Mouse (Mus musculus) intestine, embryonic 15.5 days (tissue): ENCODE measurements around the gene Vkorc1l1. TPM values are rescaled to one million over a fixed set of nuclear protein-coding genes. Genes with fewer than 3 reads are reported as not detected.

Experiments used
- ATAC-seq: fragments of 200-750 bp; cut with Nextera tagmentation; 2 replicates; pipeline ENCODE4 v1.8.0; 2017; ENCODE audit warnings: moderate TSS enrichment, moderate library complexity
- H3K27ac ChIP-seq: fragments of 300-500 bp; sonication (generic); 2 replicates; pipeline ENCODE4 v1.5.1; 2015; ENCODE audit warnings: mild to moderate bottlenecking, inconsistent platforms
- H3K27me3 ChIP-seq: fragments of 300-500 bp; sonication (generic); replicated peaks from 2 replicates; pipeline ENCODE4 v1.6.1; 2015; ENCODE audit warnings: inconsistent platforms
- H3K36me3 ChIP-seq: fragments of 300-500 bp; sonication (generic); 2 replicates; pipeline ENCODE4 v1.6.1; 2015; ENCODE audit warnings: inconsistent platforms
- H3K4me1 ChIP-seq: fragments of 300-500 bp; sonication (generic); replicated peaks from 2 replicates; pipeline ENCODE4 v1.6.1; 2015; ENCODE audit warnings: inconsistent platforms
- H3K4me2 ChIP-seq: fragments of 300-500 bp; sonication (generic); replicated peaks from 2 replicates; pipeline ENCODE4 v1.6.1; 2015; ENCODE audit warnings: mild to moderate bottlenecking, inconsistent platforms
- H3K4me3 ChIP-seq: fragments of 300-500 bp; sonication (generic); replicated peaks from 2 replicates; pipeline ENCODE4 v1.5.1; 2015; ENCODE audit warnings: inconsistent platforms
- H3K9ac ChIP-seq: fragments of 300-500 bp; sonication (generic); 2 replicates; pipeline ENCODE4 v1.6.1; 2015; ENCODE audit warnings: inconsistent platforms
- H3K9me3 ChIP-seq: fragments of 300-500 bp; sonication (generic); 2 replicates; pipeline ENCODE4 v1.6.1; 2016; ENCODE audit warnings: inconsistent platforms
- WGBS: fragments of 180-500 bp; shearing (Covaris S2); methylation state at CpG from one replicate; pipeline ENCODE4 v1.1.7; 2015; 5-methylcytosine and 5-hydroxymethylcytosine counted together
- polyA plus RNA-seq: library from polyadenylated mRNA; unstranded; fragments of >200 nt; fragmentation: Nextera tagmentation; extraction: Ambion mirVana; gene quantifications from 2 replicates; pipeline ENCODE4 v1.2.1, GENCODE M21; 2015

The Vkorc1l1 gene
- polyA plus RNA-seq, 1 experiment from 2014 or later, result 30.9 TPM

DNA sequence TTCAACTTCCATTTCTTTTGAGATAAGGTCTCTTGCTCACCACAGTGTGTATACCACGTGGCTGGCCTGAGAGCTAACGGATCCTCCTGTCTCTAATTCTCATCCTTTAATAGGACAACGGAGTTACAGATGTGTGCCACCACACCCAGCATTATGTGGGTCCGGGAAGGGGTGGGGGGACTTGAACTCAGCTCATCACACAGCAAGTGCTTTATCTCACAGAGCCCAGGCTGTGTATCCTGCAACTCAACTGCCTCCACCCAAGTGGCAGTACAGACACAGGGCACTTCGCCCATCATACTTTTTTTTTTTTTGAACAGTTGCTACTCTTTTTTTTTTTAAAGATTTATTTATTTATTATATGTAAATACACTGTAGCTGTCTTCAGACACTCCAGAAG, 50.1 kb downstream of the Vkorc1l1 start:
- no peaks in the 10 kb centered on the region for H3K9me3 ChIP-seq
- H3K36me3 ChIP-seq, result peaks cover 6% of the 10 kb centered on the region; the same call in 1 of the 2 replicates
- 0 out of 2 replicates have a peak, but pooled peaks have one; percentile 42 for ATAC-seq
- no peak overlapping the region for H3K4me3 ChIP-seq
- no peak overlapping the region for H3K27ac ChIP-seq
- H3K27me3 ChIP-seq, result no peaks in the 10 kb centered on the region
- H3K9ac ChIP-seq, result no peak overlapping the region
- WGBS, result 93% methylated on average over 5 of the region's 5 CpGs
- no peak overlapping the region for H3K4me2 ChIP-seq
- H3K4me1 ChIP-seq, result no peaks in the 10 kb centered on the region

DNA sequence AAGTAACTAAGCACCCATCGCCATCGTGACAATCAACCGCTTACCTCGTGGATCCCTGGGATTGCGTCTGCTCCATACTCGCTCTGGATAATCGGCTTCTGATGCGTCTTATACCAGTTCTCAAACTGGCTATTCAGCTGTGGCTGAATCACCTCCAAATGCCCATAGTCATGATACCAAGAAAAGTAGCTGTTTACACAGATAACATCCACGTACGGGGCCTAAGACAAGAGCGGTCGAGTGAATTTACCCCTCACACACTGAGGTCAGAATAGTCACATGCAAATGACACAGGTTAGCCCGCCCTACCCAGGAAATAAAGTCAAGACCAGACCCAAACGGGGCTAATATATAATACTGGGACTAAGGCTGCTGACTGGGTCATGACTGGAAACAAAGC, 51.6 kb downstream of the Vkorc1l1 start:
- Histone ChIP-seq H3K36me3 (peaks cover 9% of the 10 kb centered on the region; the same call in 1 of the 2 replicates), H3K9ac (no peak overlapping the region), H3K9me3 (no peaks in the 10 kb centered on the region), H3K4me3 (no peak overlapping the region), H3K4me1 (no peaks in the 10 kb centered on the region), H3K27ac (no peak overlapping the region), H3K27me3 (no peaks in the 10 kb centered on the region), H3K4me2 (no peak overlapping the region)
- 93% methylated on average over 14 of the region's 14 CpGs for WGBS
- no peak for ATAC-seq

DNA sequence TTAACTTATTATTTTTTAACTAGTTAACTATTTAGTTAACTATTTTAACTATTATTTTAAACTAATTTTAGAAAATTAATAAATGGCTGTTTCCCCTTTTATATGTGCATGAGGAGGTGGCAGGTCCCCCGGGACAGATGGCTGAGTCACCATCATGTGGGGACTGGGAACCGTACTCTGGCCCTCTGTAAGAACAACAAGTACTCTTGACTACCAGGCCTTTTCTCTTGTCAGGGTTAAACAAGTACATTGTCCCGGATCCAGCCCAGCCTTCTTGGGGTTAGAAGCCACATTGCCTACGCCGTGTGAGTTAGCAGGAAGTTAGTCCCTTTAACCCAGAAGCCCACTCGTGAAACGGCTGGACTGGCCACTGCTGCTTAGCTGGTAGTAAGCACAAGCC, 53.2 kb downstream of the Vkorc1l1 start:
- peaks cover 9% of the 10 kb centered on the region; the same call in 1 of the 2 replicates for H3K36me3 ChIP-seq
- ATAC-seq, result no peak
- no peaks in the 10 kb centered on the region for H3K27me3 ChIP-seq
- no peak overlapping the region for H3K4me3 ChIP-seq
- 90% methylated on average over 7 of the region's 7 CpGs for WGBS
- no peak overlapping the region for H3K4me2 ChIP-seq
- H3K4me1 ChIP-seq, result no peaks in the 10 kb centered on the region
- no peak overlapping the region for H3K9ac ChIP-seq
- no peak overlapping the region for H3K27ac ChIP-seq
- no peaks in the 10 kb centered on the region for H3K9me3 ChIP-seq

DNA sequence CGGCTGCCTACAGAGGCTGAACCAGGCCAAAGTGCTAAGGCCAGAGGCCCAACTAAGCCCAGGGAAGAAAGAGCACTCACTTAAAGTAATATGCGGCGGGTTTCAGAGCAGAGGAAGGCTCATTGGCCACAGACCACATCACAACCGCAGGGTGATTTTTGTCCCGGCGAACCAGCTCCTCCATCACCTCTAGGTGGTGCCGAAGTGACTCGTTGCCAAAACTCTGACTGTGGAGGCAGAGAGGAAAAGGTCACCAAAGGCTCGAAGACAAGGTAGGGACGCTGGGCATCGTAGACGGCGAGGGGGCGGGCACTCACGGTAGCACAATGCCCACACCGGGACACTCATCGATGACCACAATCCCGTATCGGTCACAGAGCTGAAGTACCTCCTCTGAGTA, 55.9 kb downstream of the Vkorc1l1 start:
- Histone ChIP-seq H3K9me3 (no peaks in the 10 kb centered on the region), H3K4me3 (no peak overlapping the region), H3K36me3 (peaks cover 7% of the 10 kb centered on the region; the same call in 1 of the 2 replicates), H3K27me3 (no peaks in the 10 kb centered on the region), H3K4me2 (no peak overlapping the region), H3K27ac (no peak overlapping the region), H3K9ac (no peak overlapping the region), H3K4me1 (no peaks in the 10 kb centered on the region; the same call in 1 of the 2 replicates)
- no peak for ATAC-seq
- 69% methylated on average over 19 of the region's 19 CpGs for WGBS

DNA sequence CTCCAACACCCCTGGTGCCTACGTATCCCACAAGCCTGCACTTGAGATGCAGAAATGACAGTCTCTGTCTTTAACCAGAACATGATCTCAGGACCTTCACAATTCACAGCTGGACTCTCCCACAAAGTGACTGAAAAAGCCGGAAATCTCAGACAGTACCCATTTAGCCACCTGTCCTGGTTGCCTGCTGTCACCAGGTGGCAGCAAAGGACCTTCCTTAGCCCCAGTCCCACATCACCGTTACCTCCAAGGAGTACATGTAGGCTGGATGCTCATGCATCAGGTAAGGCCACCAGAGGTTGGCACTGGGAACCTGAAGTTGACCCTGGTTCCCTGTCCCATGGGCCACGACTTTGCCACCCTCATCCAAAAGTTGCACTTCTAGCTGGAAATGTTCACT, 57.3 kb downstream of the Vkorc1l1 start:
- 29% methylated on average over 4 of the region's 4 CpGs for WGBS
- Histone ChIP-seq H3K27ac (no peak overlapping the region), H3K9me3 (no peaks in the 10 kb centered on the region), H3K36me3 (0 out of 2 replicates have a peak, but pooled peaks cover 2% of the 10 kb centered on the region), H3K4me1 (peaks cover 6% of the 10 kb centered on the region; the same call in 1 of the 2 replicates), H3K4me2 (no peak overlapping the region), H3K9ac (no peak overlapping the region), H3K27me3 (no peaks in the 10 kb centered on the region), H3K4me3 (no peak overlapping the region)
- ATAC-seq, result no peak

DNA sequence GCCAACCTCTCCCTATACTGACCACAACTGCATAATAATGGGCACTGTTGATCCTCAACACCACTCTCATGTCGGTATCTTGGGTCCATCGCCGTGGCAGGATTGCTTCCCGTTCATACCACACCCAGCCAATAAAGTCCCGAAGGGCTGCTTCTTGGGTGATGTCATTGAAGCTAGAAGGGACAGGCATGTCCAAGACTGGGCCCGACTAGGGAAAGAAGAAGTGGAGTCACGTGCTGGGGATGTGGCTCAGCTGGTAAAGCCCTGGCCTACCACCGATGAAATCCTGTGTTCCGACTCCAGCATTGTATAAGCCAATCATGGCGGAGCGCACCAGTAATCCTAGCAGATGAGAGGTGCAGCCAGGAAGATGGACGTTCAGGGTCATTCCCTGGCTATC, 59.0 kb downstream of the Vkorc1l1 start:
- 0 out of 2 replicates have a peak, but pooled peaks have one; percentile 8 for ATAC-seq
- H3K36me3 ChIP-seq, result 0 out of 2 replicates have a peak, but pooled peaks cover 2% of the 10 kb centered on the region
- no peak overlapping the region for H3K4me3 ChIP-seq
- H3K4me2 ChIP-seq, result peak overlapping the region; percentile 78
- H3K9ac ChIP-seq, result no peak overlapping the region
- WGBS, result 78% methylated on average over 12 of the region's 12 CpGs
- no peaks in the 10 kb centered on the region for H3K27me3 ChIP-seq
- H3K27ac ChIP-seq, result no peak overlapping the region
- no peaks in the 10 kb centered on the region for H3K9me3 ChIP-seq
- H3K4me1 ChIP-seq, result peaks cover 6% of the 10 kb centered on the region; the same call in 1 of the 2 replicates

DNA sequence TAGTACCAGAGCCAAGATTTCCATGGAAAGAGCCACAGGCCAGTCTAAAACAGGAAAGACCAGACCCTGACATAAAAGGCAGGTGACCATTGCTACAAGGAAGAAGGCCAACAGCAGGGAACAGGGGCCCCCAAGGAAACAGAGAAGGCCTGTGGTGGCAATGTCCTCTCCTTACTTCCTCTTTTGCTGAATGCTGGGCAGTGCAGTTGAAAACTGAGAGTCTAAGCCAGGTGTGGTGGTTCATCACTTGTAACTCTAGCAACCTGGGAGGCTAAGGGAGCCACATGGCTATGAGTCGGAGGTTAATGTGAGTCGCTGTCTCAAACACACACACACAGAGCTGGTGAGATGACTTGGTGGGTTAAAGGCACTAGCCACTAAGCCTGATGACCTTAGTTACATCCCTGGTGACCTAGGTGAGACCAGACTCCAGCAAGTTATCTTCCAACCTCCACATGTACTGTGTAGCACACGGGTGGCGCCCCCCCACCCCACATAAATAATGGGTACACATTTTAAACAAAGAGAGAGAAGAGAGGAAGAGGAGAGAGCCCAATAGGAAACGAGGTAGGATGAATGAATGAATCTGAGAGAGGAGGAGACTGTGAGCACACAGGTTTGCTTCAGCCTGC, 59.7 kb downstream of the Vkorc1l1 start:
- Histone ChIP-seq H3K27me3 (no peaks in the 10 kb centered on the region), H3K4me3 (peak overlapping the region; percentile 62), H3K4me2 (peak overlapping the region; percentile 78), H3K4me1 (peaks cover 6% of the 10 kb centered on the region; the same call in 1 of the 2 replicates), H3K27ac (no peak overlapping the region), H3K36me3 (0 out of 2 replicates have a peak, but pooled peaks cover 2% of the 10 kb centered on the region), H3K9ac (peak overlapping the region; percentile 71), H3K9me3 (no peaks in the 10 kb centered on the region)
- WGBS, result 42% methylated on average over 5 of the region's 5 CpGs
- 0 out of 2 replicates have a peak, but pooled peaks have one; percentile 9 for ATAC-seq

DNA sequence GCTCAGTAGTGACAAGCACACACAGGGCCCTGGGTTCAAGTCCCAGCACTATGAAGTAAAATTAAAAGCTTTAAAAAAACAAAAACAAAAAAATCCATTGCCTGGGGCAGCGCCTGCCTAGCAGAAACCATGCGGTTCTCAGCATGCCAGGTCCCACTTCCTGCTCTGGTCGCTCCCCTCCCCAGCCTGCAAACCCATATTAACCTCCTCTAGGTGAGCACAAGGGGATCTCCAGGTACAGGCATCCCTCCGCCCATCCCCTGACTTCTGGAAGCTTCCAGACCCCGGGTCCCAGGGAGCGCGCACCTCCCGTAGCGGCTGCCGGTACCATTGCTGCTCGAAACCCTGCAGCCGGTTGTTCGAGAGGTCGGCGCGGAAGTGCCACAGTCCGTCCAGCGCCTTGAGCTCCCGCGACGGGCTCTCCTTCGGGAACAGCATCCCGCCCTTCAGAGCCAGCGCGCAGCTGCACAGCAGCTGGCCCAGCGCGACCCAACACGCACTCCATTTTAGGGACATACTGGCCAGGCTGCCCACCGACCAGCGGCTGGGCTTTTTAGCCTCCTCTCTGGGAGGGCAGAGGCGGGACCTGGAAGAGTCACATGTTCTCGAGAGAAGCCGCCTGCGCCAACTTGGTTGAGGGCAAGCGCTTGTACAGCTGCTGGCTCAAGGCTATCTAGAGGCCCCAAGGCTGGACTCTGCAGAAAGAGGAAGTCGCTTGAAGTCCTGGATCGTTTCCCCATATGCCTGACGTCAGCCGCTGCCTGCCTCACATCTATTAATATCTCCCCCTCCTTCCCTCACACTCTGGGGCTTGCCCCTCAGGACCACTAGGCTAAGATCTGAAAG, 60.8 kb downstream of the Vkorc1l1 start, which contains the start of gene Gusb:
Gene Gusb (minus strand): TSS at position 749 of the 846 bp plus-strand sequence.
- ATAC-seq, result peak; percentile 91
- Histone ChIP-seq H3K36me3 (0 out of 2 replicates have a peak, but pooled peaks cover 1% of the 10 kb centered on the region), H3K9ac (peak within 1 kb of the TSS; percentile 71), H3K4me3 (peak within 1 kb of the TSS; percentile 62), H3K27ac (peak within 1 kb of the TSS; percentile 88), H3K27me3 (no peaks in the 10 kb centered on the region), H3K9me3 (no peaks in the 10 kb centered on the region), H3K4me1 (peaks cover 6% of the 10 kb centered on the region; the same call in 1 of the 2 replicates), H3K4me2 (peak within 1 kb of the TSS; percentile 78)
- WGBS, result under 1% methylated on average over 39 of the region's 39 CpGs

DNA sequence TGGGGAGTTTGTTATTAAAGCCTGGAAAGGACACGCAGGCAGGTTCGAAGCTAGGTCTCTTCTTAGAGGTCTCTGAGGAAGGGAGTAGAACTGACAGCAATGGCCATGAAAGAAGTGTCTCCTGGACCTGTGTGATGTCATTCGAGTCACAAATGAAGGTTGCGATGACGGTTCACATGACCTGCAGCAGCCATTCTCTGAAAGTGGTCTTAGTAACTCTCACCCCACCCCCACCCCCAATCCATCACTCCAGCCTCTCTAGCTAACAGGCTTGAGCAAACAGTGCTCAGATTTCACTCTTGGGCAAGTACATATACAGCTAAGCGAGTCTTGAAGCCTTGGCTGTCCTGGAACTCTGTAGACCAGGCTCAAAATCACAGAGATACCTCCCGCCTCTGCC, 61.5 kb downstream of the Vkorc1l1 start:
- H3K4me2 ChIP-seq, result peak overlapping the region; percentile 78
- peak overlapping the region; percentile 71; the same call in 1 of the 2 replicates for H3K9ac ChIP-seq
- peak; percentile 8 for ATAC-seq

DNA sequence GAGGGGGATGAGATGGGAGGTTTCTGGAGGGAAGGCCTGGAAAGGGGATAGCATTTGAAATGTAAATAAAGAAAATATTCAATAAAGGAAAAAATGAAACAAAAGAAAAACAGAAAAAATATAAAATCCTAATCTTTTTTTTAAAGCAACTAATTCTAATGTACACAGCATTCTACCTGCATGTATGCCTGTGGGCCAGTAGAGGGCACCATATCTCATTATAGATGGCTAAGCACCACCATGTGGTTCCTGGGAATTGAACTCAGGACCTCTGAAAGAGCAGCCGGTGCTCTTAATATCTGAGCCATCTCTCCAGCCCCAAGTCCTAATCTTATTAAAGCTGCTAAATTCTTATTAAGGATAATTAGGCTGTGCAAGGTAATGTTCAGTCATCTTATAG, 65.6 kb downstream of the Vkorc1l1 start:
- Histone ChIP-seq H3K4me1 (peaks cover 6% of the 10 kb centered on the region; the same call in 1 of the 2 replicates), H3K36me3 (peaks cover 12% of the 10 kb centered on the region), H3K9ac (no peak overlapping the region), H3K27me3 (no peaks in the 10 kb centered on the region), H3K9me3 (no peaks in the 10 kb centered on the region), H3K27ac (no peak overlapping the region), H3K4me3 (no peak overlapping the region), H3K4me2 (no peak overlapping the region)
- 92% methylated on average over 1 of the region's 1 CpGs for WGBS
- ATAC-seq, result no peak

More for the DNA sequence above, 61.5 kb downstream of the Vkorc1l1 start:
- 34% methylated on average over 7 of the region's 7 CpGs for WGBS
- Histone ChIP-seq H3K36me3 (no peaks in the 10 kb centered on the region), H3K27ac (peak overlapping the region; percentile 88), H3K4me1 (peaks cover 6% of the 10 kb centered on the region; the same call in 1 of the 2 replicates), H3K27me3 (no peaks in the 10 kb centered on the region), H3K9me3 (no peaks in the 10 kb centered on the region), H3K4me3 (peak overlapping the region; percentile 62)

DNA sequence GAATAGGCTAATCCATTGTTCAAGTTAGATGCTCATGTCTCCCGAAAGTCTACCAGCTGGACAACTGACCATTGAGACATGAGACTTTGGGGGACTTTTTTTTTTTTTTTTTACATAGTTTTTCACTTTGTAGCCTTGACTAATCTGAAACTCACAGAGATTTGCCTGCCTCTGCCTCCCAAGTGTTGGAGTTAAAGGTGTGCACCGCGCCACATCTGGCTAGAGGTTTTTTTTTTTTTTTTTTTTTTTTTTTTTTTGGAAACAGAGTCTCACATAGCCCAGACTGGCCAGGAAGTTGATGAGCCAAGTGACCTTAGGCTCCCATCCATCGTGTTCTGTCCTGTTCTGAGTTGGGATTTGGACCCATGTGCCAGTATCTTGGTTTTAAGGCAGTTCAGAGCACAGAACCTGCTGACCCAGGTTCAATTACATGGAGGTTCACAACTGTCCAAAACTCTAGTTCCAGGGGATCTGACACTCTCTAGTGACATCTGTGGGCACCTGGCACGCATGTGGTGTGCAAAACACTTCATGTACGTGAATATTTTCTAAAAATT, 66.3 kb downstream of the Vkorc1l1 start:
- H3K27ac ChIP-seq, result no peak overlapping the region
- no peak overlapping the region for H3K9ac ChIP-seq
- no peak overlapping the region for H3K4me2 ChIP-seq
- H3K4me3 ChIP-seq, result no peak overlapping the region
- peaks cover 12% of the 10 kb centered on the region for H3K36me3 ChIP-seq
- peaks cover 4% of the 10 kb centered on the region; the same call in 1 of the 2 replicates for H3K4me1 ChIP-seq
- no peaks in the 10 kb centered on the region for H3K27me3 ChIP-seq
- H3K9me3 ChIP-seq, result no peaks in the 10 kb centered on the region
- WGBS, result 79% methylated on average over 6 of the region's 6 CpGs
- ATAC-seq, result no peak

DNA sequence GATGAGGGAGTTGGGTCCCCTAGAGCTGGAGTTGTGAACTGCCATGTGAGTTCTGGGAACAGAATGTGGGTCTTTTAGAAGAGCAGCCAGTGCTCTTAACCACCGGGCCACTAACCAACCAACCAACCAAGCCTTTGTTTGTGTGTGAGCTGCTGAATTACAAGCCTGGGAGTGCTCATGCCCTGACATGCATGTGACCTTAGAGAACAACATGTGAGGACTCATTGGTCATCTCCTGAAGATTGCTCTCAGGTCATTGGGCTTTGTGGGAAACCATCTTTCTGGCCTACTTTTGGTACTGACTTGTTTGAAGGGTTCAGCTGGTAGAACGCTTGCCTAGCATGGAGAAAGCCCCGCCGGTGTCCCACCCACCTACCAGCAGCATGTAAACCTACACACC, 68.0 kb downstream of the Vkorc1l1 start:
- H3K9ac ChIP-seq, result no peak overlapping the region

More for the DNA sequence above, 68.0 kb downstream of the Vkorc1l1 start:
- H3K4me1 ChIP-seq, result no peaks in the 10 kb centered on the region
- no peak overlapping the region for H3K4me3 ChIP-seq
- no peak for ATAC-seq
- H3K4me2 ChIP-seq, result no peak overlapping the region
- 91% methylated on average over 4 of the region's 4 CpGs for WGBS
- H3K9me3 ChIP-seq, result no peaks in the 10 kb centered on the region
- H3K27ac ChIP-seq, result no peak overlapping the region
- no peaks in the 10 kb centered on the region for H3K27me3 ChIP-seq
- H3K36me3 ChIP-seq, result peaks cover 12% of the 10 kb centered on the region
